Mouse (Mus musculus) heart, postnatal 0 days (tissue): ENCODE results near the gene Arhgap8. TPM values are rescaled to one million over a fixed set of nuclear protein-coding genes. Genes with fewer than 3 reads are reported as not detected.

Source experiments
- ATAC-seq: fragments of 200-750 bp; cut with Nextera tagmentation; 2 replicates; pipeline ENCODE4 v1.8.0; 2017; ENCODE audit warnings: low read depth, moderate number of reproducible peaks, moderate library complexity; ENCODE audit not compliant: insufficient read depth
- DNase-seq: peaks from one replicate; pipeline ENCODE4 v3.0.0-alpha.2; 2016; ENCODE audit warnings: low spot score
- H3K27ac ChIP-seq: fragments of 300-500 bp; sonication (generic); 2 replicates; pipeline ENCODE4 v1.5.1; 2014; ENCODE audit warnings: low read depth, mild to moderate bottlenecking
- H3K27me3 ChIP-seq: fragments of 300-500 bp; sonication (generic); 2 replicates; pipeline ENCODE4 v1.6.1; 2014; ENCODE audit warnings: low read length, mixed read lengths; ENCODE audit not compliant: control insufficient read depth, insufficient read depth
- H3K36me3 ChIP-seq: fragments of 300-500 bp; sonication (generic); replicated peaks from 2 replicates; pipeline ENCODE4 v1.6.1; 2014; ENCODE audit warnings: low read length, mixed read lengths; ENCODE audit not compliant: control insufficient read depth, insufficient read depth
- H3K4me1 ChIP-seq: fragments of 300-500 bp; sonication (generic); 2 replicates; pipeline ENCODE4 v1.6.1; 2014; ENCODE audit warnings: antibody characterized with exemption; ENCODE audit not compliant: control insufficient read depth, insufficient read depth
- H3K4me2 ChIP-seq: fragments of 300-500 bp; sonication (generic); 2 replicates; pipeline ENCODE4 v1.6.1; 2014; ENCODE audit warnings: low read depth, mild to moderate bottlenecking, low read length, moderate library complexity
- H3K4me3 ChIP-seq: fragments of 300-500 bp; sonication (generic); 2 replicates; pipeline ENCODE4 v1.5.1; 2014; ENCODE audit warnings: low read depth, low read length
- H3K9ac ChIP-seq: fragments of 300-500 bp; sonication (generic); replicated peaks from 2 replicates; pipeline ENCODE4 v1.6.1; 2014; ENCODE audit warnings: low read depth, low read length, mixed read lengths
- H3K9me3 ChIP-seq: fragments of 300-500 bp; sonication (generic); replicated peaks from 2 replicates; pipeline ENCODE4 v1.6.1; 2016; ENCODE audit warnings: low read length; ENCODE audit not compliant: control insufficient read depth
- CTCF ChIP-seq: IDR thresholded peaks from 2 replicates; pipeline ENCODE4 v1.5.1; 2016; ENCODE audit warnings: antibody characterized with exemption, control low read depth, low read depth
- EP300 ChIP-seq: IDR thresholded peaks from 2 replicates; pipeline ENCODE4 v1.6.1; 2016; ENCODE audit warnings: antibody characterized with exemption, low read depth
- WGBS: fragments of 180-500 bp; shearing (Covaris S2); extraction: QIAGEN DNeasy Blood & Tissue Kit; methylation state at CpG from one replicate; pipeline ENCODE4 v1.1.7; 2014; 5-methylcytosine and 5-hydroxymethylcytosine counted together
- polyA plus RNA-seq: library from polyadenylated mRNA; unstranded; fragments of >200 nt; fragmentation: Nextera tagmentation; extraction: Ambion mirVana; gene quantifications from 2 replicates; pipeline ENCODE4 v1.2.1, GENCODE M21; 2015
- total RNA-seq: library from RNA; depleted of rRNA; stranded (reverse); fragments of >200 nt; gene quantifications from 2 replicates; pipeline ENCODE4 v1.2.3, GENCODE M21; 2014; ENCODE audit warnings: low replicate concordance

The Arhgap8 gene
- total and polyA plus RNA-seq, 2 experiments from 2014 or later = 1.3 TPM; not detected in 1

GRCm38 (mm10) chr15:84745831-84746230 is 26.0 kb downstream of the Arhgap8 start:
- no peak overlapping the region for H3K4me2 ChIP-seq
- no peak overlapping the region for H3K9ac ChIP-seq
- no peaks in the 10 kb centered on the region for H3K36me3 ChIP-seq
- no peaks in the 10 kb centered on the region for H3K27me3 ChIP-seq
- no peaks in the 10 kb centered on the region for H3K9me3 ChIP-seq
- peak; percentile 76 for ATAC-seq
- 50% methylated on average over 4 of the region's 4 CpGs for WGBS
- H3K27ac ChIP-seq = no peak overlapping the region
- peak; percentile 18 for DNase-seq
- peaks cover 9% of the 10 kb centered on the region; the same call in 1 of the 2 replicates for H3K4me1 ChIP-seq
- TF ChIP-seq CTCF (no peak), EP300 (peak; percentile 74; the same call in 1 of the 2 replicates)
- H3K4me3 ChIP-seq = no peak overlapping the region

DNA sequence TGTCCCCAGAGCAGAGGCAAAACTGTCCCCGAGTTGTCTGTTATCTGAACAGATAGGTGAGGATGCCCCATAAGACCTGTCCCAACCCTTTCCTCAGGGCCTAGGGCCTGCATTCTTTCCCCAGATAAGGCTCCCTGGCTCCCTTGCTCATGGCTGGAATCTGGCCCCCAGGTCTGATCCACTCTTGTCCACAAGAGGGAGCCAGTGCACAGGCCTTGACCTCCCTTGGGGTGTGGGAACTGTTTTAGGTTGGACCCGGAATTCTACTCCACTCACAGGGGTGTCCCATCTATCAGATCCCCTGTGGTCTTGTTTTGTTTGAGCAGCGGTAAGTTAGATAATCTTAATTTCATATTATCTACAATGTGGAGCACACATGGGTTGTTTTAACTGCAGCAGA is 35.1 kb downstream of the Arhgap8 start:
- no peak overlapping the region for H3K27ac ChIP-seq
- no peak overlapping the region for H3K4me3 ChIP-seq
- no peaks in the 10 kb centered on the region for H3K36me3 ChIP-seq
- H3K4me2 ChIP-seq = no peak overlapping the region
- WGBS = 5% methylated on average over 3 of the region's 3 CpGs
- H3K9me3 ChIP-seq = no peaks in the 10 kb centered on the region
- no peak overlapping the region for H3K9ac ChIP-seq
- H3K27me3 ChIP-seq = peaks cover 12% of the 10 kb centered on the region; the same call in 1 of the 2 replicates
- ATAC-seq (peak; percentile 66; the same call in 1 of the 2 replicates), DNase-seq (peak; percentile 57)
- H3K4me1 ChIP-seq = no peaks in the 10 kb centered on the region
- TF ChIP-seq EP300 = no peak
- TF ChIP-seq CTCF = peak; percentile 96

DNA sequence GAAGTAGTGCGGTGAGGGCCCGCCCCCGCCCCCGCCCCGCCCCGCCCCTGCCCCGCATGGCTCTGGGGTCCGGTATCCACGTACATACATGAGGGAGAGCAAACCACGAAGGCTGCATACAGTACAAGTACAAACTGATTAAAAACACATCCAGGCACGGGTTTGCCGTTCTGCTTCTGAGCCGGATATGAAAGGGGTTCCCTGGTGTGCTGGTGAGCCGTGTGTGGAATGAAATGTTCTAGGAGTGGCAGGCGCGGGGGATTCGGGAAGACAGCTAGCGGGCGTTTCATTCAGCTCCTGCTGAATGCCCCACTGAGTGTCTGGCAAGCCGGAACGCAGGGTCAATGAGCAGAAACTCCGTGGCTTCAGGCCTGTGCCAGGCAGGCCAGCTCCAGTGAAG is 36.6 kb downstream of the Arhgap8 start:
- no peak for TF ChIP-seq CTCF
- TF ChIP-seq EP300 = no peak
- ATAC-seq (no peak), DNase-seq (no peak)
- no peak overlapping the region for H3K9ac ChIP-seq
- peak overlapping the region; percentile 14; the same call in 1 of the 2 replicates for H3K4me3 ChIP-seq
- peaks cover 12% of the 10 kb centered on the region; the same call in 1 of the 2 replicates for H3K27me3 ChIP-seq
- peak overlapping the region; percentile 51 for H3K4me2 ChIP-seq
- no peaks in the 10 kb centered on the region for H3K9me3 ChIP-seq
- no peaks in the 10 kb centered on the region for H3K4me1 ChIP-seq
- H3K27ac ChIP-seq = no peak overlapping the region
- H3K36me3 ChIP-seq = no peaks in the 10 kb centered on the region
- 4% methylated on average over 22 of the region's 22 CpGs for WGBS

GRCm38 (mm10) chr15:84758493-84758892 is 38.6 kb downstream of the Arhgap8 start:
- DNase-seq (no peak), ATAC-seq (no peak)
- Histone ChIP-seq H3K4me1 (no peaks in the 10 kb centered on the region), H3K9me3 (no peaks in the 10 kb centered on the region), H3K36me3 (no peaks in the 10 kb centered on the region), H3K9ac (no peak overlapping the region), H3K27ac (no peak overlapping the region), H3K4me3 (no peak overlapping the region), H3K27me3 (peaks cover 12% of the 10 kb centered on the region; the same call in 1 of the 2 replicates), H3K4me2 (no peak overlapping the region)
- no peak for TF ChIP-seq EP300
- TF ChIP-seq CTCF = peak; percentile 59
- 31% methylated on average over 4 of the region's 4 CpGs for WGBS

GRCm38 (mm10) chr15:84762712-84763422 is 43.0 kb downstream of the Arhgap8 start:
- ATAC-seq (no peak), DNase-seq (no peak)
- TF ChIP-seq EP300 = no peak
- TF ChIP-seq CTCF = no peak
- 75% methylated on average over 8 of the region's 8 CpGs for WGBS
- no peaks in the 10 kb centered on the region for H3K4me1 ChIP-seq
- H3K36me3 ChIP-seq = no peaks in the 10 kb centered on the region
- H3K4me2 ChIP-seq = no peak overlapping the region
- H3K9me3 ChIP-seq = no peaks in the 10 kb centered on the region
- 0 out of 2 replicates have a peak, but pooled peaks cover under 1% of the 10 kb centered on the region for H3K27me3 ChIP-seq
- H3K4me3 ChIP-seq = no peak overlapping the region
- H3K9ac ChIP-seq = no peak overlapping the region
- no peak overlapping the region for H3K27ac ChIP-seq
